Mouse (Mus musculus) stomach, postnatal 0 days (tissue): ENCODE measurements around the gene Ap1m2.

Experiments
- CTCF ChIP-seq: IDR thresholded peaks from 2 replicates; pipeline ENCODE4 v1.5.1; 2016; ENCODE audit warnings: antibody characterized with exemption, low read depth, mild to moderate bottlenecking, moderate library complexity
- EP300 ChIP-seq: optimal IDR thresholded peaks from 2 replicates; pipeline ENCODE3; 2016; ENCODE audit warnings: antibody characterized with exemption

DNA sequence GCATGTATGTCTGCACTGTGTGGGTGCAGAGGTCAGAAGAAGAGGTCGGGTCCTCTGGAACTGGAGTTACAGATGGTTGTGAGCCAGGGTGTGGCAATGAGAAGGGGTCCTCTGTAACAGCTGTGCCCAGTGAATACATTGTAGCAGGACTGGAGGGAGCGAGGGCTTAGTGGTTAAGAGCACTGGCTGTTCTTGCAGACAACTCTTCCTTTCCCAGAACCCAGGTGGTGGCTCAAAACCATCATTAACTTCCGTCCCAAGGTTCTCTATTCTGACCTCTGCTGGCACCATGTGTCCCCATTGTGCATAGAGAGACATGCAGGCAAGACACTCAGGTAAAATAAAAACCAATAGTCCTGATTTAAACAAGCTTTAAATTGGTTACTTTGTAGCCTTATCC lies 15.4 kb upstream of the Ap1m2 start:
- TF ChIP-seq CTCF (no peak), EP300 (no peak)
